Mouse (Mus musculus): Measurements from ENCODE around the gene Pfkfb2. TPM values are rescaled to one million over a fixed set of nuclear protein-coding genes. Genes with fewer than 3 reads are reported as not detected.
A peak's percentile ranks its signal among the peaks of the same experiment; 100 is the strongest.

Gene Pfkfb2
- 6.4 and 7.2 TPM in 2 replicates for polyA plus RNA-seq (2012; rRNA removed)
- 1.7 and 3.6 TPM in 2 replicates for polyA plus RNA-seq (2014; fragmentation: Nextera tagmentation; extraction: Ambion mirVana)

DNA sequence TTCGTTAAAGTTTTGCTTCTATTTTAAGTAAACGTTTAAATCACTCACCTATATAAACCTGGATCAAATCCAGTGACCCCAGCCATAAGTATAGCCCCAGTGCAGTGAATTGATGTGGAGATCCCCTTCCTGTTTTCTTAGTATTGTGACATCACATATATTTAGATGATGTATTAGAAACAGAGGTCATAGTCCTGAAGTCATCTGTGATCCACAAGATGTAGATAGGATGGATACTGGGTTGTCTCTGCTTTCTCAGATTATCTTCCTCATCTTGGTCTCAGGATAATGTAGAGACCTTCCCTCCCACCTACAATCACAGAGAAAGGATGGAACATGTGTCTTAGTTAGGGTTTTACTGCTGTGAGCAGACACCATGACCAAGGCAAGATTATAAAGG, at the start of gene Pfkfb2:
TSS of gene Pfkfb2 (minus strand) at position 101 of the 400 bp plus-strand sequence.
- TF ChIP-seq EP300 (IDR thresholded peaks at IDR 0.05; ENCODE audit: low read depth), result no peak
- no peak for TF ChIP-seq CTCF (IDR thresholded peaks at IDR 0.05; ENCODE audit: low read depth)
- H3K4me1 ChIP-seq (replicated peaks; ENCODE audit: control insufficient read depth in 2 of 2, insufficient read depth in 2 of 2, low read length in 1 of 2), result peaks cover 26 to 32% of the 10 kb centered on the region in 2 experiments
- no peak within 1 kb of the TSS for H3K4me3 ChIP-seq (ENCODE audit: insufficient read depth in 1 of 2, low read depth in 2 of 2, low read length in 2 of 2)
- H3K9me3 ChIP-seq (ENCODE audit: control insufficient read depth, low read length), result no peaks in the 10 kb centered on the region
- ATAC-seq (ENCODE audit: insufficient read depth) (no peak), DNase-seq (ENCODE audit: low read depth in 3 of 3, low spot score in 3 of 3) (no peak)
- no peak within 1 kb of the TSS for H3K9ac ChIP-seq (replicated peaks)
- WGBS (ENCODE audit: insufficient replicate concordance), result 72% methylated on average over 2 of the region's 2 CpGs
- H3K4me2 ChIP-seq (ENCODE audit: low read depth), result no peak within 1 kb of the TSS
- peaks cover 4% of the 10 kb centered on the region for H3K36me3 ChIP-seq (replicated peaks; ENCODE audit: control insufficient read depth, insufficient read depth, low read depth)
- no peaks in the 10 kb centered on the region for H3K27me3 ChIP-seq (ENCODE audit: control insufficient read depth, insufficient read depth, low read length)
- no peak within 1 kb of the TSS for H3K27ac ChIP-seq

DNA sequence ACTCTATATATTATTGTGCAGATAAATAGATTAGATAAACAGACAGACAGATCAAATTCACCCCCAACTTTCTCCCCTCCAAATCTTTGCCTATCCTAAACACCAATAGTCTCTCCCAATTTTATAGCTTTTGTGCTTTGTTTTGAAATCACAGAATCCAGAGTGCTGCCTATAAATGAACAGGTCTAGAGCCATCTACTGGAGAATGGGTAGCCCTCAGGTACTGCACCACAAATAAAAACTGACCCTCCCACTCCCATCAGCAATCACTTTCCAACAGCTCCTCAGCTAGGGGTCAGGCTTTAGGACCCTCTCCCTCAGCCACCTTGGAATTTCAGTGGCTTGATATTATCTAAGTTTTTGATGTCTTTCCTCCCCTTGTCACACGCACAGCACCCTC, 47.6 kb upstream of the Pfkfb2 start:
- Histone ChIP-seq H3K9me3 (ENCODE audit: control insufficient read depth, low read length) (no peaks in the 10 kb centered on the region), H3K4me3 (ENCODE audit: insufficient read depth in 1 of 2, low read depth in 2 of 2, low read length in 2 of 2) (no peak overlapping the region), H3K36me3 (replicated peaks; ENCODE audit: control insufficient read depth, insufficient read depth, low read depth) (no peaks in the 10 kb centered on the region), H3K4me2 (ENCODE audit: low read depth) (no peak overlapping the region), H3K27me3 (ENCODE audit: control insufficient read depth, insufficient read depth, low read length) (no peaks in the 10 kb centered on the region), H3K9ac (replicated peaks) (no peak overlapping the region), H3K27ac (no peak overlapping the region), H3K4me1 (replicated peaks; ENCODE audit: control insufficient read depth in 2 of 2, insufficient read depth in 2 of 2, low read length in 1 of 2) (0 out of 4 replicates have a peak, but pooled peaks cover 0 to 1% of the 10 kb centered on the region in 2 experiments)
- TF ChIP-seq CTCF (IDR thresholded peaks at IDR 0.05; ENCODE audit: low read depth) (peak; percentile 61), EP300 (IDR thresholded peaks at IDR 0.05; ENCODE audit: low read depth) (no peak)
- DNase-seq (ENCODE audit: low read depth in 3 of 3, low spot score in 3 of 3) (no peak), ATAC-seq (ENCODE audit: insufficient read depth) (no peak)
- 71% methylated on average over 1 of the region's 1 CpGs for WGBS (ENCODE audit: insufficient replicate concordance)

DNA sequence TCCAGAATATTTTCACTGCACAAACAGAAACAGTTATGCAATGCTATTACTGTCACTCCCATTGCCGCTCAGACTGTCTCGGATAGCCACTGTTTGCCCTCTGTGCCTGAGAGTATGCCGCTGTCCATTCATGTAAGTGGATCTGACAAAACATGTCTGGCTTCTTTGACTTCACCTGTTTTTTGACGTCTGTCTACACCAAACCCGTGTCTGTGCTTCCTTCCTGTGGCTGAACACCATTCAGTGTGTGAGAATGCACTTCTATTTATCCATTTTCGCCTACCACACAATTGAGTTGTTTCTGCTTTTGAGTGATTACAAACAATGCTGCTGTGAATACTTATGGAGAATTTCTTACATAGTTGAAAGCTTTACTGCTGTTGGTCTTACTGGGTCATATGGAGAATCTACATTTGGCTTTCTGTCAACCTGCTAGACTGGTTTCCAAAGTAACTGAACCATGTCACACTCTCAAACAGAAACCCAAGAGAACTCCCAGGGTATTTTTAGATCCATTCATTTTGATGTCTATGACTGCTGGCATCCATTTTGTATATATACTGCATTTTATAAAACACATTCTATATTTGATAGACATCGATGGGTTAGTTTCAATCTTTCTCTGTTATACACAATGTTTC, 46.8 kb upstream of the Pfkfb2 start:
- Histone ChIP-seq H3K27me3 (ENCODE audit: control insufficient read depth, insufficient read depth, low read length) (no peaks in the 10 kb centered on the region), H3K4me2 (ENCODE audit: low read depth) (no peak overlapping the region), H3K4me1 (replicated peaks; ENCODE audit: control insufficient read depth in 2 of 2, insufficient read depth in 2 of 2, low read length in 1 of 2) (0 out of 4 replicates have a peak, but pooled peaks cover 0 to 1% of the 10 kb centered on the region in 2 experiments), H3K4me3 (ENCODE audit: insufficient read depth in 1 of 2, low read depth in 2 of 2, low read length in 2 of 2) (no peak overlapping the region), H3K9me3 (ENCODE audit: control insufficient read depth, low read length) (no peaks in the 10 kb centered on the region), H3K36me3 (replicated peaks; ENCODE audit: control insufficient read depth, insufficient read depth, low read depth) (no peaks in the 10 kb centered on the region), H3K9ac (replicated peaks) (no peak overlapping the region), H3K27ac (no peak overlapping the region)
- WGBS (ENCODE audit: insufficient replicate concordance), result 55% methylated on average over 7 of the region's 7 CpGs
- no peak for ATAC-seq (ENCODE audit: insufficient read depth)
- no peak for TF ChIP-seq CTCF (IDR thresholded peaks at IDR 0.05; ENCODE audit: low read depth)
- no peak for TF ChIP-seq EP300 (IDR thresholded peaks at IDR 0.05; ENCODE audit: low read depth)
- no peak for DNase-seq (ENCODE audit: low read depth in 3 of 3, low spot score in 3 of 3)

- TF ChIP-seq EP300 (IDR thresholded peaks at IDR 0.05; ENCODE audit: low read depth) (no peak), CTCF (IDR thresholded peaks at IDR 0.05; ENCODE audit: low read depth) (no peak)
- DNase-seq (ENCODE audit: low read depth in 3 of 3, low spot score in 3 of 3) (no peak), ATAC-seq (ENCODE audit: insufficient read depth) (no peak)
- no peak overlapping the region for H3K4me2 ChIP-seq (ENCODE audit: low read depth)
- 0 out of 4 replicates have a peak, but pooled peaks cover 0 to 1% of the 10 kb centered on the region in 2 experiments for H3K4me1 ChIP-seq (replicated peaks; ENCODE audit: control insufficient read depth in 2 of 2, insufficient read depth in 2 of 2, low read length in 1 of 2)
- H3K27ac ChIP-seq, result no peak overlapping the region
- H3K4me3 ChIP-seq (ENCODE audit: insufficient read depth in 1 of 2, low read depth in 2 of 2, low read length in 2 of 2), result no peak overlapping the region
- 70% methylated on average over 2 of the region's 2 CpGs for WGBS (ENCODE audit: insufficient replicate concordance)
- no peaks in the 10 kb centered on the region for H3K9me3 ChIP-seq (ENCODE audit: control insufficient read depth, low read length)
- no peaks in the 10 kb centered on the region for H3K36me3 ChIP-seq (replicated peaks; ENCODE audit: control insufficient read depth, insufficient read depth, low read depth)
- H3K9ac ChIP-seq (replicated peaks), result no peak overlapping the region
- H3K27me3 ChIP-seq (ENCODE audit: control insufficient read depth, insufficient read depth, low read length), result no peaks in the 10 kb centered on the region
These were observed 46.2 kb upstream of the Pfkfb2 start for GRCm38 (mm10) chr1:130775234-130775633.

- H3K4me1 ChIP-seq (replicated peaks; ENCODE audit: control insufficient read depth in 2 of 2, insufficient read depth in 2 of 2, low read length in 1 of 2), result peaks cover 0 to 7% of the 10 kb centered on the region in 2 experiments; a peak in 2 of 4 replicates
- H3K9ac ChIP-seq (replicated peaks), result no peak overlapping the region
- DNase-seq (ENCODE audit: low read depth in 3 of 3, low spot score in 3 of 3) (no peak), ATAC-seq (ENCODE audit: insufficient read depth) (no peak)
- no peak overlapping the region for H3K27ac ChIP-seq
- H3K4me3 ChIP-seq (ENCODE audit: insufficient read depth in 1 of 2, low read depth in 2 of 2, low read length in 2 of 2), result no peak overlapping the region
- TF ChIP-seq EP300 (IDR thresholded peaks at IDR 0.05; ENCODE audit: low read depth), result no peak
- no peak for TF ChIP-seq CTCF (IDR thresholded peaks at IDR 0.05; ENCODE audit: low read depth)
- H3K27me3 ChIP-seq (ENCODE audit: control insufficient read depth, insufficient read depth, low read length), result no peaks in the 10 kb centered on the region
- no peak overlapping the region for H3K4me2 ChIP-seq (ENCODE audit: low read depth)
- no peaks in the 10 kb centered on the region for H3K36me3 ChIP-seq (replicated peaks; ENCODE audit: control insufficient read depth, insufficient read depth, low read depth)
- 52% methylated on average over 3 of the region's 3 CpGs for WGBS (ENCODE audit: insufficient replicate concordance)
- no peaks in the 10 kb centered on the region for H3K9me3 ChIP-seq (ENCODE audit: control insufficient read depth, low read length)
These were observed 42.0 kb upstream of the Pfkfb2 start for GRCm38 (mm10) chr1:130770981-130771494.

Measured in liver, embryonic 14.5 days (tissue).